Mouse (Mus musculus) CD4-positive, CD25-positive, alpha-beta regulatory T cell, adult 2 months (primary cell): ENCODE results near the gene Lpgat1.

ENCODE experiments used
- DNase-seq: peaks from one replicate; pipeline ENCODE4 v3.0.0-alpha.2; 2012; ENCODE audit warnings: low read depth, low spot score

The Lpgat1 gene

DNA sequence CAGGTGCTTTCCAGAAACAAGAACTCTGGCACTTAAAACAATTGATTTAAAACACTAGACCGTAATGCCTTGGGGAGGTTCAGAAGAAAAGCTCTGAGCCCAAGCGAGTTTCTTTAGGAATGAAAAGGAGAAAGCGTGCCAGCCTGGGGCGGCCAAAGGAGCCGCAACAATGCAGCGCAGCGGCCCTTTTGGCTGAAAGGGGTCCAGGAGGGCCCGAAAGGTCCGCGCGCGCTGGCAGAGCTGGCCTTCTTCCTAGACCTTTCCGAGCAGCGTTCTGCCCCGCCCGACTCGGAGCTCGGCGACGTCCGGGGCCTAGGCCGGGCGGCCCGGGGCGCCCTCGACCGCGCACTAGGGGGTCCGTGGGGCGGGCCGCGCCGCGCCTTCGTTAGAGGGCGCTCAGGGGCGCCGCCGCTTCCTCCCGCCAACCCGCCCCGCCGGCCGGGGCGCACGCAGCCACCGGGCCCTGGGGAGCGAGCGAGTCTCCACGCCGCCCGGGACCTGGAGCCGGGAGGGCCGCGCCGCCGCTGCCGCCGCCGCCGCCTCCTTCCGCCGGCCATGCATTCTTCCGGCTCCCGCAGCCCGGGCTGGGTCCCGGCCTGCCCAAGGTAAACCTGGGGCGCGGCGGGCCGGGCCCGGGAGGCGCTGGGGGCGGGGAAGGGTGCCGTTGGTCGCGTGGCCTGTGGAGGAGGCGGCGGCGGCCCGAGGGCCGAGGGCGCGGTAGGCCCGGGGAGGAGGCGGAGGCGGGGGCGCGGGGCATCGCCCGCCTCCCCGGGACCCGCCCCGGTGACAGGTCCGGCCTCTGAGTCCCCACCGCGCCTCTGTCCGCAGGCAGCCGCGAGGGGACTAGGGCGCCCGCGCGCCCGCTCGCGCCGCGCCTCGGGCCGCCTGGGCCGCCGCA, at the start of gene Lpgat1:
Gene Lpgat1, plus strand, starts transcription at position 234 of the 898 bp plus-strand sequence.
- peak; percentile 72 for DNase-seq

GRCm38 (mm10) chr1:191668030-191668429, 49.6 kb upstream of the Lpgat1 start:
- DNase-seq, result no peak

GRCm38 (mm10) chr1:191674071-191674470, 43.6 kb upstream of the Lpgat1 start:
- no peak for DNase-seq

DNA sequence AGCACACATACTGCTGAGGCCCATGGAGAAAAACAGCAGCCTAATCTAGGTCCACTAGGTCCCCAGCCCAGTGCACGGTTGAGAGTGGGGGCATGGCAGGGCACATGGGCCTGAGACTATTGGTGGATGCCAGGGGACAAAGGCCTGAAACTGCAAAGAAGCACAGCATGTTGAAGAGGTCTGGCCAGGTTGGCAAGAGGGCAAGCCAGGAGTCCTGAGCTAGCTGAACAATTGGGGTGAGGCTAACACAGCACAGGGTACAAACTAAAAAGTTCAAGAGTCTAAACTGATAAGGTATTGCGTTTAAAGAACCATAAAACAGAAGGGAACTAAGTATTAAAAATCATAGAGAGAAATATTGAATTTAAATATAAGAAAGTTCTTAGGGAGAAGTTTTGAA, 36.0 kb upstream of the Lpgat1 start:
- DNase-seq, result no peak

DNA sequence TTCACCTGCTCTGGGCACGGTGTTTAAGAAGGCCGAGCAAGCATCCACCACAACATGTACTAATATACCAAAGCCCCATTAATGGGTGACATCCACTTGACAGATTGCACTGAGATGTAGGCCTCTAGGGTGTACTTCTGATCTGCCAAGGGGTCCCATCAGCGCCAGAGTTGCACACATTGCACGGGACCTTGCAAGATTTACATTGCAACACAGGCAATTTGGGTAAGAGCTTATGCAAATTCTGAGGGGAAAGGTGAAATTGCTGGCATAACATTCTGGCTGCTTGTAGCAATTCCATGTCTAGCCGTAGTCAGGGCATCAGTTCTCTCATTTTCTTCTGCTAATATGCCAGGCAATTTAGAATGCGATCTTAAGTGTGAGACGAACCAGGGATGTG, 30.1 kb upstream of the Lpgat1 start:
- DNase-seq, result no peak

- DNase-seq, result no peak
Measured at GRCm38 (mm10) chr1:191693231-191693630, 24.4 kb upstream of the Lpgat1 start.

DNA sequence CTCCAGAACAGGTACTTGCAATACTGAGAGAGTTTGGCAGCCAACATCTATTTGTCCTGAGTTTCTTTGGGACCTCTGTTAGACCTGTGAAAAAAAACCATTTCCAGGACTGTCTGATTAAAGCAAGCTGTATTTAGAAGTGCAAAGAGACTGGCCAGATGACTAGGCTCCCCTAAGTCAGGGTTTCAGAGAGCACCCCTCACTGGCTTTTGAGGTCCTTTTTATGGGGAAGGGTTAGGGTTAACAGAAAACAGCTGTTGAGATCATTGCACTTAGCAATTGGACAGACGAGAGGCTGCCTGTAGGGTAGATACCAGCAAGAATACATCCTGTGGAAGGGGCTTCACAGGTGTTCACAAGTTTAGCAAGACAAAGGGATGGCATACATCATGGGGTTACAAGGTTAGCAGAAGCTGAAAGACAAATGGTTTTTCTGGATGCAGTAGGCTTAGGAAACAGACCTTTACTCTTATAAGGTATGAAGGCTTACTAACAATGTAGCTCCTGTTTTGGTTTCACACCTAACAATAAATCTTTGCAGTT, 19.3 kb upstream of the Lpgat1 start:
- DNase-seq, result no peak

- no peak for DNase-seq
Measured at GRCm38 (mm10) chr1:191704535-191704934, 13.1 kb upstream of the Lpgat1 start.

DNA sequence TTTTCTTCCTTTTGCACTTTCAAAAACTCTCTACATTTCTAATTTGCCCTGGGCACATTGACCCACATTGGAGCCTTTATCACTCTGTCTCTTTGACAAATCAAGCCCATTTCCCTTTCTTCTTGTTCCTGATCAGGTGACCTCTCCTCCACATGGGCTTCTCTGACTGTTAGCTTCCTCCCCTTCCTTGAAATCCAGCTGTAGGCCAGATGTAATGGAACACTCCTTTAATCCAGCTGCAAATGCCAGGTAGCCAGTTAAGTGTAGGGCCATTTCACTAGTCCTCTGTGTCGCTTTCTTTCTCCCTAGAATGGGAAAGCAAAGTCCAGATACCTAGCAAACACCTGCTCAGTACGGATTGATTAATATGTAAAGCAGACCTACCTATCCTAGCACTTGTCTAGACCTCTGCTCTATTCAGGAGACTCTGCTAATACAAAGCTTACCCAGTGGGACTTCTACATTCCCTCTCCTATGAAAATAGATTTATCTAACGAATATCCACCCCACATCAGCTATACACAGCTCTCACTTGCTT, 11.0 kb upstream of the Lpgat1 start:
- no peak for DNase-seq

GRCm38 (mm10) chr1:191709811-191710210, 7.8 kb upstream of the Lpgat1 start:
- DNase-seq, result no peak

GRCm38 (mm10) chr1:191712224-191712838, 5.3 kb upstream of the Lpgat1 start:
- no peak for DNase-seq

GRCm38 (mm10) chr1:191713813-191714212, 3.8 kb upstream of the Lpgat1 start:
- DNase-seq, result no peak

DNA sequence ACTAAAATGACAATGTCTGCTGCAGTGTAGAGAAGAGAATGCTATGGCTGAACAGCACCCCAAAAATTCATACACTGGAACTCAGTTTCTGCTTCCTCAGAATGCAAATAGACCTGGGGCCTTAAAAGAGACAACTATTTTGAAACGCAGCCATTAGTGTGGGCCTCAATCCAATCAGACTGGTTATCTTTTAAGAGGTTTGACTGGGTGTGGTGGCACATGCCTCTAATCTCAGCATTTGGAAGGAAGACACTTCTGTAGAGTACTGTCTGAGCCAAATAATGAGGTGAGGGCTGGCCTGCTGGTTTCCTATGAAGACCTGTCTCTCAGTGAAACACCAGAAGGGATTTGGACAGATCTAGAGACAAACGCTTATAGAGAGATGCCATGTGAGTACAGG, 2.5 kb upstream of the Lpgat1 start:
- DNase-seq, result no peak

GRCm38 (mm10) chr1:191717141-191717540, 493 bp upstream of the Lpgat1 start:
- DNase-seq, result no peak

DNA sequence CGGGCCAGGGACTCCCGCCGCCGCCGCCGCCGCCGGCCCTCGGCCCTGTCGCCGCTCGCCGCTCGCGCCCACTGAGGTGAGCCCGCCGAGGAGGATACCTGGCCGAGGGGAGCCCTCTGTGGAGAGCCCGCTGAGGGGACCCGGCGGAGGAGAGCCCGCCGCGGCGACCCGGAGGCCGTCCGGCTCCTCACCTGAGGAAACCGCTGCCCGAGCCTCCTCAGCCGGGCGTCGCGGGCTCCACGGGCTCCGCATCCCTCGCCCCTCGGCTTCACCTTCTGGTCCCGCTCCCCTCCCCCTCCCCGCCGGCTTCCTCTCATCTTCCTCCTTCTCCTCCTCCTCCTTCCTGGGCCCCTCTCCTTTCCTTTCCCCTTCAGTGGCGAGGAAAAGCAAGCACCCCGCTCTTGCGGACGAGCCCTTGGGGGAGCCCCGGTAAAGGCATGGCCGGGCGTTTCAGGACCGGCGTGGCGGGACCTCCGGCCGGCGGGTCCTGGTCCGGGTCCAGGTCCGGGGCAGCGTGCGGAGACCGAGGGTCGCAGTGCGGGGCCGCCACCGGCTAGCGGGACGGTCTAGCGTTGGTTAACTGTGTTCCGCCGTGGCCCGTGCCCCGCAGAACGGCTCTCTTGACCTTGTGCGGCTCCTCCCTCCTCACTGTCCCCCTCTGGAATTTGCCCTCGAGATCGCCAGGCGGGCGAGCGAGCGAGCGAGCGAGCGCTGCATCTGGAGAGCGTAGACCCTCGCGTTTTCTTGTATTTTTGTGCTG, 1.1 kb downstream of the Lpgat1 start:
- peak; percentile 50 for DNase-seq

- peak; percentile 5 for DNase-seq
Measured at GRCm38 (mm10) chr1:191719326-191719725, 1.7 kb downstream of the Lpgat1 start.

DNA sequence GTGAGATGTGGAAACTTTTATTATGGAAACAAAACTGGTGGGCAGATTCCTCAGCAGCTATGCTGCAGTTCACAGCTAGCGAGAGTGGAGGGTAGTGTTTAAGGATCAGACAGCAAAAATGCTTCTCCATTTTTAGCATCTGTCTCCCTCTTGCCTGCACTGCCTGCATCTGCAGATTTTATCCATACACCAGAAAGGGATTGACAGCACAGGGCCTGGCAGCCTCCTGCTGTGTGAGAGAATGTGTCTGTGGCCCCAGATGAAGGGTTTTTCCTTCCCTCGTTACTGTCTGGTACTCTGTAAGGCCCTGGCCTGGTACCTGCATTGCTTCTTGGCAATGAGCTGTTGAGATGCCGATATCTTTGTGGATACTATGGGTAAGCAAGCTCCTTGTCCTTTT, 2.8 kb downstream of the Lpgat1 start:
- no peak for DNase-seq

- no peak for DNase-seq
Measured at GRCm38 (mm10) chr1:191722706-191723105, 5.1 kb downstream of the Lpgat1 start.

DNA sequence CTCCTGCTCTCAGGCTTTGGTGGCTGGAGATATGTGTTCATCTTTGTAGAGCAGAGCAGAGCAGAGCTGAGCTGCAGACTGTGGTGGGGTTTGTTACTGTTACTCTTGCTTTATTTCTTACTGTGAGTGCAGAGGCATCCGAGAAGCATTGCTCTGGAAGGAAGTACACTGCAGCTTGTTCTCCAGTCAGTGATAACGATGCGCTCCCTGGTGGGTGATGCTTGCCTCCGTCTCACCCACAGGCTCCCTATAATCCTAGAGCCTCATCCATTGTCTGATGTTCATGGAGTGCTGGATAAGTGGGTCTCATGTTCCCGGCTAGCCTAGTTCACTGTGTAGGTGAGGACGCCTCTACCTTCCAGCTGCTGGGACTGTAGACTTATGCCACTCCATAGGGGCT, 6.0 kb downstream of the Lpgat1 start:
- no peak for DNase-seq

- peak; percentile 8 for DNase-seq
Measured at GRCm38 (mm10) chr1:191724385-191725061, 6.9 kb downstream of the Lpgat1 start.

- no peak for DNase-seq
Measured at GRCm38 (mm10) chr1:191732623-191733022, 15.0 kb downstream of the Lpgat1 start.
